Mouse (Mus musculus) right cerebral cortex, postnatal 36 days (tissue): Measurements from ENCODE around the gene Slc4a5.

Experiments used
- DNase-seq, 2 experiments: peaks; one replicate each; pipeline ENCODE4 v3.0.0; 2022; ENCODE audit warnings: low spot score in 2 of 2, mixed read lengths in 1 of 2

Gene Slc4a5

GRCm38 (mm10) chr6:83350851-83351405, 131.3 kb downstream of the Slc4a5 start:
- DNase-seq, result no peak

GRCm38 (mm10) chr6:83351490-83352160, 132.0 kb downstream of the Slc4a5 start:
- DNase-seq, result no peak

GRCm38 (mm10) chr6:83352666-83353410, 133.2 kb downstream of the Slc4a5 start:
- DNase-seq, result no peak
